Mouse (Mus musculus) neural tube, embryonic 11.5 days (tissue): ENCODE measurements around the gene Rhox4c. TPM values are rescaled to one million over a fixed set of nuclear protein-coding genes. Genes with fewer than 3 reads are reported as not detected.
"Not testable (repeated sequence)": the region's sequence is repeated elsewhere in the genome, so short reads cannot be mapped to it uniquely, and the experiment has no call there.

ENCODE experiments used
- ATAC-seq: fragments of 200-750 bp; cut with Nextera tagmentation; 2 replicates; pipeline ENCODE4 v1.8.0; 2017; ENCODE audit warnings: moderate number of reproducible peaks, mild to moderate bottlenecking, moderate TSS enrichment, moderate library complexity; ENCODE audit not compliant: insufficient read depth, low FRiP score, low TSS enrichment
- DNase-seq: peaks from one replicate; pipeline ENCODE4 v3.0.0-alpha.2; 2015; ENCODE audit warnings: low spot score
- H3K27ac ChIP-seq: fragments of 300-500 bp; sonication (generic); 2 replicates; pipeline ENCODE4 v1.5.1; 2014; ENCODE audit warnings: low read depth, mild to moderate bottlenecking, low read length
- H3K27me3 ChIP-seq: fragments of 300-500 bp; sonication (generic); 2 replicates; pipeline ENCODE4 v1.6.1; 2014; ENCODE audit warnings: mild to moderate bottlenecking, low read length, mixed read lengths; ENCODE audit not compliant: control insufficient read depth, insufficient read depth
- H3K36me3 ChIP-seq: fragments of 300-500 bp; sonication (generic); 2 replicates; pipeline ENCODE4 v1.6.1; 2014; ENCODE audit warnings: mild to moderate bottlenecking, low read length, moderate library complexity, mixed read lengths; ENCODE audit not compliant: control insufficient read depth, insufficient read depth
- H3K4me1 ChIP-seq: fragments of 300-500 bp; sonication (generic); 2 replicates; pipeline ENCODE4 v1.6.1; 2014; ENCODE audit warnings: low read length, mixed read lengths; ENCODE audit not compliant: control insufficient read depth, insufficient read depth
- H3K4me2 ChIP-seq: fragments of 300-500 bp; sonication (generic); 2 replicates; pipeline ENCODE4 v1.6.1; 2014; ENCODE audit warnings: low read depth, mild to moderate bottlenecking, moderate library complexity
- H3K4me3 ChIP-seq: fragments of 300-500 bp; sonication (generic); 2 replicates; pipeline ENCODE4 v1.5.1; 2014; ENCODE audit warnings: low read depth, low read length
- H3K9ac ChIP-seq: fragments of 300-500 bp; sonication (generic); 2 replicates; pipeline ENCODE4 v1.6.1; 2014; ENCODE audit warnings: mild to moderate bottlenecking, low read length
- H3K9me3 ChIP-seq: fragments of 300-500 bp; sonication (generic); 2 replicates; pipeline ENCODE4 v1.6.1; 2016; ENCODE audit warnings: low read length; ENCODE audit not compliant: control insufficient read depth
- WGBS: fragments of 180-500 bp; shearing (Covaris S2); extraction: QIAGEN DNeasy Blood & Tissue Kit; methylation state at CpG from one replicate; pipeline ENCODE4 v1.1.7; 2014; 5-methylcytosine and 5-hydroxymethylcytosine counted together
- polyA plus RNA-seq: library from polyadenylated mRNA; unstranded; fragments of >200 nt; fragmentation: Nextera tagmentation; extraction: Ambion mirVana; gene quantifications from 2 replicates; pipeline ENCODE4 v1.2.1, GENCODE M21; 2014

Gene Rhox4c
- not detected in 2 replicates for polyA plus RNA-seq

DNA sequence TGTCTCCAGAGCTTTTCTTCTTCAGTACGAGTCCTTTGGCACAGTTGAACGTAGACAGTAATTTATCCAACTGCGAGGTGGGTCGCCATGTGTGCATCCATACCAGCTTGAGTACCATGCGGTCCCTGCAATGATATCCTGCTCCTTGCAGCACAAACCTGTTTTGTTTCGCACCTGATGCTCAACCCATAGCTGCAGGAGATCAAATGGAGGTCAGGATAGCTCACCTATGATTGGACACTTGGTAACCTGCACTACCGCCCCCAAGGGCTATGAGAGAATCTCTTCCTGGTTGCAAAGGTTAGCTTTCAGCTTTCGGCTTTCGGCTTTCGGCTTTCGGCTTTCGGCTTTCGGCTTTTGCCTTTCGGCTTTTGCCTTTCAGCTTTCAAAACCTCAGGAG, at the start of gene Rhox4c:
Gene Rhox4c, plus strand, starts transcription at position 301 of the 400 bp plus-strand sequence.
- not testable (repeated sequence) for H3K4me3 ChIP-seq, H3K4me1 ChIP-seq, DNase-seq, H3K36me3 ChIP-seq, H3K27ac ChIP-seq, H3K4me2 ChIP-seq, ATAC-seq, H3K9me3 ChIP-seq, H3K9ac ChIP-seq, H3K27me3 ChIP-seq
- WGBS: 95% methylated on average over 14 of the region's 14 CpGs

DNA sequence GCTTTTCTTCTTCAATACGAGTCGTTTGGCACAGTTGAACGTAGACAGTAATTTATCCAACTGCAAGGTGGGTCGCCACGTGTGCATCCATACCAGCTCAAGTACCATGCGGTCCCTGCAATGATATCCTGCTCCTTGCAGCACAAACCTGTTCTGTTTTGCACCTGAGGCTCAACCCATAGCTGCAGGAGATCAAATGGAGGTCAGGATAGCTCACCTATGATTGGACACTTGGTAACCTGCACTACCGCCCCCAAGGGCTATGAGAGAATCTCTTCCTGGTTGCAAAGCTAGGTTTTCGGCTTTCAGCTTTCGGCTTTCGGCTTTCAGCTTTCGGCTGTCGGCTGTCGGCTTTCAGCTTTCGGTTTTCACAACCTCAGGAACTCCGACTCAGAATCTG, 47.9 kb upstream of the Rhox4c start, which contains the start of gene Rhox4b:
Gene Rhox4b, plus strand, starts transcription at position 301 of the 400 bp plus-strand sequence.
- H3K4me2 ChIP-seq, ATAC-seq, H3K36me3 ChIP-seq, H3K27me3 ChIP-seq, DNase-seq, H3K4me1 ChIP-seq, H3K4me3 ChIP-seq, H3K9ac ChIP-seq, H3K27ac ChIP-seq, H3K9me3 ChIP-seq: not testable (repeated sequence)
- WGBS: 91% methylated on average over 14 of the region's 15 CpGs

DNA sequence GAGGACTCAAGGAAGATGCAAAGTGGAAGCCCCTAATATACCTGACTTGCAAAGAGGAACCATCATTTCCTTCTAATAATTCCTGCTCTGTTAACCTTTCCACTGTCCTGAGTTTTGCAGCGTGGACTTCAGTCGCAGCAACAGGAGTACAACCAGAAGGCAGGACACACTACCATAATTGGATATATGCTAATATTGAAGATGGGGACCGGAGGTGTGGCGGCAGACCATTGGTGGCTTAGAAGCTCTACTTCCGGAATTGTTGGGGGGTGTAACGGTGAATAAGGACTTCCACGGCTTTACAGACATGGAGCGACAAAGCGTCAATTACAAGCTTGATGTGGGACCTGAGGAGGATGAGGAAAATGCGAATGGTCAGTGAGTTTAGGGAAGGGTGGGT, 26.8 kb upstream of the Rhox4c start, which contains the start of gene Rhox2c:
Gene Rhox2c, plus strand, starts transcription at position 301 of the 400 bp plus-strand sequence.
- not testable (repeated sequence) for H3K4me1 ChIP-seq, H3K36me3 ChIP-seq

DNA sequence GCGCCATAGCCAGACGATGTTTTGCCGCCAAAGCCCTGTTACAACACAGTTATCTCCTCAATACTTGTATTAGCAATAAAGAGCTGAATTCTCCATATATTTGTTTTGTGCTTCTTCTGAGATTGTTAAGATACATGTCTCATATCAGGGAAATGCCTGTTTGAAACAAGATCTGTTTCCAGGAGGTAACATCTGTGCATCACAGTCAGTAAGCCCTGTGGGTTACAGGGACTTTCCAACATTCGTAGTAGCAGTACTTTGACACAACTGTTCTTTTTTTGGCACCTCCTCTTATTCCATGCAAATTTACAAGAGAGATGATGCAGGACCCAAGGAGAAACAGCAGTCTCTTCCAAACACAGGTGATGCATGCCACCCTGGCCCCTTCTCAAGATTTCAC, 21.9 kb upstream of the Rhox4c start, which contains the start of gene Rhox3c:
Gene Rhox3c, plus strand, starts transcription at position 301 of the 400 bp plus-strand sequence.
- not testable (repeated sequence) for H3K27ac ChIP-seq, H3K9me3 ChIP-seq, H3K4me2 ChIP-seq, H3K9ac ChIP-seq, H3K4me1 ChIP-seq, H3K4me3 ChIP-seq, ATAC-seq, H3K27me3 ChIP-seq, DNase-seq, H3K36me3 ChIP-seq
- 91% methylated on average over 3 of the region's 4 CpGs for WGBS

More for the DNA sequence above, 26.8 kb upstream of the Rhox4c start, which contains the start of gene Rhox2c:
- H3K27ac ChIP-seq, H3K4me3 ChIP-seq, H3K9ac ChIP-seq, H3K27me3 ChIP-seq, ATAC-seq, DNase-seq, H3K4me2 ChIP-seq, H3K9me3 ChIP-seq: not testable (repeated sequence)
- WGBS: 97% methylated on average over 5 of the region's 10 CpGs

DNA sequence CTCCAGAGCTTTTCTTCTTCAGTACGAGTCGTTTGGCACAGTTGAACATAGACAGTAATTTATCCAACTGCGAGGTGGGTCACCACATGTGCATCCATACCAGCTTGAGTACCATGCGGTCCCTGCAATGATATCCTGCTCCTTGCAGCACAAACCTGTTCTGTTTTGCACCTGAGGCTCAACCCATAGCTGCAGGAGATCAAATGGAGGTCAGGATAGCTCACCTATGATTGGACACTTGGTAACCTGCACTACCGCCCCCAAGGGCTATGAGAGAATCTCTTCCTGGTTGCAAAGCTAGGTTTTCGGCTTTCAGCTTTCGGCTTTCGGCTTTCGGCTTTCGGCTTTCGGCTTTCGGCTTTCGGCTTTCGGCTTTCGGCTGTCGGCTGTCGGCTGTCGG, 33.9 kb downstream of the Rhox4c start, which contains the start of gene Rhox4d:
Gene Rhox4d, plus strand, starts transcription at position 301 of the 400 bp plus-strand sequence.
- ATAC-seq: not testable (repeated sequence)
- WGBS: 91% methylated on average over 12 of the region's 18 CpGs

DNA sequence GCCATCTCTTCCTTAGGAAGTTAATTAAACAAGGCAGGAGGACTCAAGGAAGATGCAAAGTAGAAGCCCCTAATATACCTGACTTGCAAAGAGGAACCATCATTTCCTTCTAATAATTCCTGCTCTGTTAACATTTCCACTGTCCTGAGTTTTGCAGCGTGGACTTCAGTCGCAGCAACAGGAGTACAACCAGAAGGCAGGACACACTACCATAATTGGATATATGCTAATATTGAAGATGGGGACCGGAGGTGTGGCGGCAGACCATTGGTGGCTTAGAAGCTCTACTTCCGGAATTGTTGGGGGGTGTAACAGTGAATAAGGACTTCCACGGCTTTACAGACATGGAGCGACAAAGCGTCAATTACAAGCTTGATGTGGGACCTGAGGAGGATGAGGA, 50.0 kb downstream of the Rhox4c start, which contains the start of gene Rhox2e:
Gene Rhox2e, plus strand, starts transcription at position 301 of the 400 bp plus-strand sequence.
- WGBS: 95% methylated on average over 2 of the region's 8 CpGs
- not testable (repeated sequence) for H3K36me3 ChIP-seq, ATAC-seq, H3K4me1 ChIP-seq, H3K27ac ChIP-seq, H3K4me2 ChIP-seq, H3K9ac ChIP-seq, H3K4me3 ChIP-seq, H3K27me3 ChIP-seq, DNase-seq, H3K9me3 ChIP-seq

More for the DNA sequence above, 33.9 kb downstream of the Rhox4c start, which contains the start of gene Rhox4d:
- DNase-seq, H3K36me3 ChIP-seq, H3K9ac ChIP-seq, H3K9me3 ChIP-seq, H3K27ac ChIP-seq, H3K27me3 ChIP-seq, H3K4me1 ChIP-seq, H3K4me2 ChIP-seq, H3K4me3 ChIP-seq: not testable (repeated sequence)

Other genes with a start within 250 kb of the Rhox4c start
- not detected in 2 replicates for gene Rhox2a, start 235.4 kb upstream of the Rhox4c start, polyA plus RNA-seq
- not detected in 2 replicates for gene Rhox3a, start 230.4 kb upstream of the Rhox4c start, polyA plus RNA-seq
- gene Rhox4a, start 215.0 kb upstream of the Rhox4c start, polyA plus RNA-seq: 0.42 TPM in 1 of 2 replicates, not detected in the other
- not detected in 2 replicates for gene Rhox3a2, start 100.3 kb upstream of the Rhox4c start, polyA plus RNA-seq
- not detected in 2 replicates for gene Rhox4a2, start 89.5 kb upstream of the Rhox4c start, polyA plus RNA-seq
- gene Rhox2b, start 68.3 kb upstream of the Rhox4c start, polyA plus RNA-seq: not detected in 2 replicates
- not detected in 2 replicates for gene Rhox4b, start 47.8 kb upstream of the Rhox4c start, polyA plus RNA-seq
- not detected in 2 replicates for gene Rhox2c, start 26.7 kb upstream of the Rhox4c start, polyA plus RNA-seq
- not detected in 2 replicates for gene Rhox3c, start 21.8 kb upstream of the Rhox4c start, polyA plus RNA-seq
- gene Rhox2d, start 13.1 kb downstream of the Rhox4c start, polyA plus RNA-seq: not detected in 2 replicates
- not detected in 2 replicates for gene Rhox4d, start 34.0 kb downstream of the Rhox4c start, polyA plus RNA-seq
- not detected in 2 replicates for gene Rhox2e, start 50.1 kb downstream of the Rhox4c start, polyA plus RNA-seq
- gene Rhox3e, start 61.7 kb downstream of the Rhox4c start, polyA plus RNA-seq: not detected in 2 replicates
- gene Rhox4e, start 77.1 kb downstream of the Rhox4c start, polyA plus RNA-seq: not detected in 2 replicates
- not detected in 2 replicates for gene Rhox2f, start 91.1 kb downstream of the Rhox4c start, polyA plus RNA-seq
- gene Rhox3f, start 100.7 kb downstream of the Rhox4c start, polyA plus RNA-seq: not detected in 2 replicates
- not detected in 2 replicates for gene Rhox4f, start 127.4 kb downstream of the Rhox4c start, polyA plus RNA-seq
- not detected in 2 replicates for gene Rhox3g, start 148.3 kb downstream of the Rhox4c start, polyA plus RNA-seq
- not detected in 2 replicates for gene Rhox2g, start 163.1 kb downstream of the Rhox4c start, polyA plus RNA-seq
- gene Rhox4g, start 171.0 kb downstream of the Rhox4c start, polyA plus RNA-seq: not detected in 2 replicates
- gene Rhox3h, start 188.4 kb downstream of the Rhox4c start, polyA plus RNA-seq: not detected in 2 replicates
- not detected in 2 replicates for gene Rhox2h, start 192.9 kb downstream of the Rhox4c start, polyA plus RNA-seq